Mouse (Mus musculus): ENCODE data around the gene Adam30. TPM values are rescaled to one million over a fixed set of nuclear protein-coding genes. Genes with fewer than 3 reads are reported as not detected.

Gene Adam30
- total RNA-seq, 2 experiments from 2014 or later = not detected

DNA sequence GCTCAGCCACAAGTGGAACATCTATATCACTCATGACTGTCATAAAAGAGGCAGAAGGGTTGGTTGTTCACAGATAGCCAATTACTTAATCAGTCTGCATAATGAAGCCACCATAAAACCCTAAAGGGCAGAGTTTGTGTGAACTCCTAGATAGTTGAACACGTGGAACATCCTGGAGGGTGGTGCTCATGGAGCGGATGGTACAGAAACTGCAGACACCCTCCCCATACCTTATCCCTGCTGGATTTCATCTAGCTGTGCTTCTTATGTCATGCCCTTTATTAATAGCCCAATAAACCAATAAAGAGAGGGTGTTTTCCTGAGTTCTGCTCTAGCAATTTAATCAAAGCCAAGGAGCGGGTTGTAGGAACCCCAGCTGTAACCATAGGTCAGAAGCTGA is 27.3 kb downstream of the Adam30 start:
- DNase-seq = no peak

DNA sequence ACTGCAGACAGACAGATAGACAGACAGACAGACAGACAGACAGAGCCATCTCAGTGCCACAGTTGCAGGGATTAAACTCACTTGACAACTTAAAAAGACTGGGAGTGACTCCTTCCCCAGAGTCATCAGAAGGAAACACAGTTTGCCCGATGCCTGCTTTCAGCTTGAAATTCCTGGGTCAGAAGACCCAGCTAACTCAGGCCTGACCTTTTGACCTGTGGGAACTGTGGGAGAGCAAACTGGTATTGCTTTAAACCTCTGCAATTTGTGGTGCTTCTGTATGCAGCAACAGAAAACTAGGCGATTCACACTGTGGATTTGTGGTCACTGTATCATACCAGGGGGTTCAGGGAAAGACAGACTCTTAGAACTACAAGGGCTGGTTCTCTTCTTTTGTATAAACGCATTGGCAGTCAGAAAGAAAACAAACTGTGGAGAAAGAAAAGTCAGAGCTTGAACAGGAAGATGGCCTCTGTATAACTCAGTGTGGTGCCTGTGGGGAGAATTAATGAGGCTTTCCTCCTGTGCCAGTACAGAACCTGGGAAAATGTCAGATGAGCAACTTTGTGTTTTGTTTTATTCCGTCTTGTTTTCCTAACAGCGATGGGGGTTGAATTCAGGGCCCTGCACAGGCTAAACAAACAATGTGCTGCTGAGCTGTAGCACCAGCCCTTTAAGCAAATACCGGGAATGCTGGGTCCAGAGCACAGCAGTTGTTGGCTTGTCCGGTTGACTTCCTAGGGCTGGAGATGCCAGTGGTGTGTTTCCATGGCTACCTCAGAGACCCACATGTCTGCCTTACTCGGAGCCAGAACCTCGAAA is 37.5 kb downstream of the Adam30 start:
- DNase-seq = no peak

DNA sequence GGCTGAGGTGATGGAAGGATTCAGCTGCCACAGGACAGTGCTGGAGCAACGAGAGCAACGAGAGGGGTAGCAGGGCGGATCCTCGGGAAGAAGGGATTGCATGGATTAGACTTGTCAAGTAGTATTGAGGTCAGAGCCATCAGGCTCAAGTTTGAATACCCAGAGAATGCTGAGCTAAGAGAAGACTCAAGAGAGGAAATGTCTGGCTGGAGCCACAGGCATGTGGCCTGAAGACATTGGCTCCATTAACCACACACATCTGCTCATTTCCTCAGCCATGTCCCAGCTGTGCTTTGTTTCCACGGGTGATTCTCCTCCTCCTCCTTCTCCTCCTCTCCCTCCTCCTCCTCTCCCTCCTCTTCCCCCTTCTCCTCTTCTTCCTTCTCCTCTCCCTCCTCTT is 39.3 kb downstream of the Adam30 start:
- DNase-seq = no peak

DNA sequence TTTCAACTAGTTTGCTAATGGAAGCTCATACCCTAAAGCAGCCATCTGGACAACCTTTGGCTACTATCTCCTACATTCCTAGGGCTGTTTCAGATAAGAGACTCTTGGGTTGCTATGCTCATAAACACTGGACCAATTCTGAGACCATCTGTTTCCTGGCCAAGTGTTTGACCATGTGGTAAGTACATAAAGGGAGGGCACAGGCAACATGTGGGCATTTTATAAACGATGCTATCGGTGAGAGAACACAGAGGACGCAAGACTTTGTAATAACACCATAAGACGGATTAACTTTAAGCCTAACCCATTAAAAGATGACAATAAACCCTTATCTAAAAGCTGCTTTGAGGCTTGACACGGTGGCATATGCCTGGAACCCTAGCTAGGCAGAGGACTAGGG is 42.9 kb downstream of the Adam30 start:
- no peak for DNase-seq

DNA sequence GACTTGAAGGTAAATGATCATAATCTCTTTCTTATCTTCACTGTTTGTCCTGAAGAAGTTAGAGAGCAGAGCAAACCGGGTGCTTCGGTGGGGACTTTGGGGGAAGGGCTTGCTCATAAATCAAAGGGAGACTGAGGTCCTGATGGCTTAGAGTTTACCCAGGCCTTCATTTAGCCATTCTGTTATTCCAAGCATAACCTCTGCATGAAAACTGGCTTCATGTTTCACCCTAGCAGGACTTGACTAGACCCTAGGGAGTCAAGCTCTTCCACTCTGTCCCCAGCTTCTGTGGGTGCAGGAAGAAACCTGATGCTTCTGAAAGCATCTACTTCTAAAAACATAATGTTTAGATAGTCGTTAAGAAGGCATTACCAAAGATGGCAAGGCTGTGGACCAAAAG is 46.5 kb downstream of the Adam30 start:
- DNase-seq = no peak

DNA sequence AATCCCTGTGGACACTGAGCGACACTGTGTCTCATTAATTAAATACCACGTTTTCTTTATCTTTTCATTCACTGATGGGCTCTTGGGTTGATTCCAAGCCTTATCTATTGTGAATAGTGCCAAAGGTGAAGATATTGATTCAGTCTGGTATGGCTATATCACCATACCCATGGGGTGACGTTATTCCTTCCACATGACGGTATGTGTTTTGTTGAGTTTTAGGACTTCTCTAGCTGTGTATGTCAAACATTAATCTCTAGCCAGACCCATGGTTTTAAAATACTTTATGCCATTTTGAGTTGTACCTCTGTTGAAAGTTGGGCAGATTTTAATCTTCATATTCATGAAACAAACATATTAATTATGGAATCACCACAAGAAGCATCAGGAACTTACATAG is 48.7 kb downstream of the Adam30 start:
- no peak for DNase-seq

DNA sequence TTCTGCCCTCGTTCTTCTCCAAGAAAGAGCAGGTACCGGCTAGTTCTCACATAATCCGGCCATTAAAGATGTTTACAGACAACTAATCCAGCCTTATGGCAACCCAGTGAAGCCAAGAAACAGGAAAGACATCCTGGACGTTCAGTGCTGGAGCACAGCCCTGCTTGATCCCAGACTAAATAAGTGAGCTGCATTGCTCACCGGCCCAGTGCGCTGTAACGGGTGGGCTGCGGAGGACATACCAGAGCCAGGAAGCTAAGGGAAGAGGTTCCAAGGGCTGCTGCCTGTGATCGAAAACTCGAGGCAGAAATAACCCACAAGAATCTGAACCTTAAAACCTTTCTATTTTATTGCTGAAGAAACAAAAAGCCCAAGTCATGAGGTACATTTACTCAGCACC is 50.4 kb downstream of the Adam30 start:
- DNase-seq = no peak

DNA sequence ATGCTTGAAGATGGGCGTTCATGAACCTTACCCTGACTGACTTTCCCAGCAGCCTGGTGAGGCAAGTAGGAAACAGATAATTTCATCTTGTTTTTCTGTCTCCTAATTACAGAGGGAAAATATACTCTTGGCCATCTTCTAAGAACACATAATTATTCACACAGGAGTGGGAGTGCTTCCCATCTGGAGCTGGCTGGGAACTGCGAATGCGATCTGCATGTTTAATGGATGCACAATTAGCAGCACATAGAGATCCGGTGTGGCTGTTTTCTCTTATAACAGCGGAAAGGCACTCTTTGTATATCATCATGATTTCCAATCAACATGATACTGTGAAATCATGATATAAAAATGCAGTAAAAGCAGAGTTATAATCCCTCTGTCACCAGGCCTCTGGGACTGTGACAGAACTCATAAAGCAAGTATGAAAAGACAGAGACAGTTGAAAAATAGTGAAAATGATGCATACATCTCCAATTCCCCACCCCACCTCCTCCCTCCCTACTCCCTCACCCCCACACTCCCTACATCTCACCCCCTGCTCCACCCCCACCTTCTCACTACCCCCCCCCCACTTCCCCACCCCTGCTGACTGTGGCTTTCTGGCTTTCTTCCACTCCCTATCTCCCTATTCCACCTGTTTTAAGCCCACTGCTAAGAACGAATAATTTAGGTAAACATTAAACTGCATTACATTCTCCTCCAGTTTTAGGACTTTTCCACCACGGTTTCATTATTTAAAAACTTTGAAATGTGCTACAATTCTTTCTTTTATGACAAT is 51.1 kb downstream of the Adam30 start:
- no peak for DNase-seq

Other genes starting within 250 kb of the Adam30 start
- gene Notch2, start 147.1 kb upstream of the Adam30 start, total RNA-seq (2021) = 10 to 100 TPM in 1 of 2 experiments, 1 to 10 TPM in 1; 9.9 to 10.3 TPM
- gene Reg4, start 61.5 kb downstream of the Adam30 start, total RNA-seq (2021) = not detected
- 1 to 10 TPM; 1.2 to 1.4 TPM for gene Hmgcs2, start 119.8 kb downstream of the Adam30 start, total RNA-seq (2021)
- gene Phgdh, start 179.4 kb downstream of the Adam30 start, total RNA-seq (2021) = 1 to 10 TPM; 2.5 to 7.2 TPM
- 1 to 10 TPM in 1 of 2 experiments, under 1 TPM in 1; 0.88 to 1.0 TPM for gene Zfp697, start 221.8 kb downstream of the Adam30 start, total RNA-seq (2021)